Mouse (Mus musculus) lung, postnatal 10 days (tissue): Measurements from ENCODE around the gene Syt13.

ENCODE experiments used
- DNase-seq: peaks from one replicate; pipeline ENCODE4 v3.0.0; 2021

Gene Syt13

DNA sequence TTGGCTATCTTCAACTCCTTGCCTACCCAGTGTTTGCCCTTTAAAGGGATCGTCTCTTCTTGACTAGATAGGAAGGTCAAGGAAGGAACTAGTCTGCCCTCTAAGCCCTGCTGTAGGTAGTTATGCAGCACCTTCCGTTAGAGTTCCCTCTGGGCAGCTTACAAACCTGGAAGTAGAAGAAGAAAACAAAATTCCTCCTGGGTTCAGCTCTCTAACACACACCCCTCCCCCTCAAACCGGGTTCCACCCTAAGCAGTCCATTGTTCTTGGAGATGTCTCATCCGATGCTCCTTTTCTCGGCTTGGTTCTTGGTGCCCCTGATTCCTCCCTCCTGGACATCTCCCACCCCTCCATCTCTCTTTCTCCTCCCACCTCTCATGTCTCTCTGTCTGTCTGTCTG lies 14.8 kb downstream of the Syt13 start:
- DNase-seq: no peak

DNA sequence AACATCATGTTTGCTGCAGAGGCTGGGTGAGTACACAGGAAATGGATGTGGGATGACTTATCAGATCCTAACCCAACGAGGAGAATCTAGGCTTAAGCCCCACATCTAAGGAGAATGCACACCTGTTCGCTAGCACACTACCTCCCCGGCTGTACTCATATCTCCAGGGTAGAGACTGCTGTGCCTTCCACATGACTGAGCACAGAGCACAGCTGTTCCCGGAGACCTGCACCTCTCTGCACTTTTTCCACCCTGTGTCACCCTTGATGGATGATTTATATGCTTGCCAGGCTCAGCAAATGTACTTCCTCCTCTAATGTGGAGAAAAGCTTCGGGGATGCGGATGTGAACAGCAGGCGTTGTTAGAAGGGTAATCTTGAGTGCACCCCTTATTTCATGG lies 16.2 kb downstream of the Syt13 start:
- no peak for DNase-seq

DNA sequence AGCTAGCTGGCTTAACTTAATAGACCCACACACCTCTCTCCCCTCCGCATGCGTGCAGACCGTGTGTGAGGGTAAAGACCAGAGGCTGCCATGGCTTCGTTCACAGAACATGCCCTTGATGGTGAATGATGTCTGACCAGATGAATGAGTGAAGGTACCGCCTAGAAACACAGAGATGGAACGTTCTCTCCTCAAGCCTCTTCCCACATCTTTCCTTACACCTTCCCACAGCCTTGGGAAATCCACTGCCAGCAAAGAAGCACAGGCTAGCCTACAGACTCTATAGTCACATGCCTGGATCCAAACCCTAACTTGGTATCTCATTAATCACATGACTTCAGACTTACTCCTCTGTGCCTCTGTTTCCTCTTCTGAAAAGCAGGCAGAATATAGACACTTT lies 18.5 kb downstream of the Syt13 start:
- no peak for DNase-seq

DNA sequence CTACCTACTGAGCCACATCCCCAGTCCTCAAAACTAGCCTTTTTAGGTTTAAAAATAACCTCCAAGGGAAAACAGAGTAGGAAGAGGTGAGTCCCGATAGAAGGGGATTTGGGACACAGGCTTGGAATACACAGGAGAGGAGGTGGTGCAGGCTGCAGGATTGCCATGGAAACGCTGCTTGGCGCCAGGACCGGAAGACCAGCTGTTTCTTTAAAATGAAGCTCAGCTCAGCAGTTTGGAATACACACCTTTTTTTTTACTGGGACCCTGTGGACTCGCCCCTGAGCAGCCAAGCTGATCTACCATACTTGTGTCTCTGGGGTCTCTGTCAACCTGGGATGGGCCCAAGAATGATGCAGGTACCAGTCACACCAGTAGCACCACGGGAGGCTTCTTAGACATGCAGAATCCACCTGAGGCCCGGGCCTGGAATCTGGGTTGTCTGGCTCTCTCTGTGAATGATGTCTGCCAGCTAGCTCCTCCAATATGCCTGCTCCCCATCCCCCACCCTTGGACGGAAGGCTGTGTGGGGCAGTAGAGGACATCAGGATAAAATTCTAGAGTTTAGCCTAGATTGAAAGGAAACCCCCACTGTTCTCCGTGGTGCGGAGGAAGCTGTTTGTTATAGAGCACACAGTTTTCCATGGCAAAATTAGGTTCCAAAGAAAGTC lies 19.5 kb downstream of the Syt13 start:
- no peak for DNase-seq

DNA sequence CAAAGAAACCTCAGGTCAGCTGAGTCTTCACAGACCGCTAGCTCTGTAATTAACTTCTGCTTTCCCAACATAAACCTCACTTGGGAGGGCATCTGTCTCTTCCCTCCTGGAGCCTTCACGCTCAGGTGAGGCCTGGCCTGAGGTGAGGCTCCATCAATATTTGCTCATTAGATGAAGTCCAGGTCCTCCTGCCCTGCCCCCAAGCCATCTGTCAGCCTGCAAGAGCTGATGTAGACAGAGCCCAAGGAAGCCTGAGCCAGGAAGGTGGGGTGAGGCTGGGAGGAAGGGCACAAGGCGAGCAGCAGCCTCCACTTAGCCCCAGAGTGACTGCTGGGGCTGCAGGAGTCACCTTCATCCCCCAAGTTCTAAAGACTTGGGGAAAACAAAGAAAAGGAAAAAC lies 20.6 kb downstream of the Syt13 start:
- DNase-seq: no peak

DNA sequence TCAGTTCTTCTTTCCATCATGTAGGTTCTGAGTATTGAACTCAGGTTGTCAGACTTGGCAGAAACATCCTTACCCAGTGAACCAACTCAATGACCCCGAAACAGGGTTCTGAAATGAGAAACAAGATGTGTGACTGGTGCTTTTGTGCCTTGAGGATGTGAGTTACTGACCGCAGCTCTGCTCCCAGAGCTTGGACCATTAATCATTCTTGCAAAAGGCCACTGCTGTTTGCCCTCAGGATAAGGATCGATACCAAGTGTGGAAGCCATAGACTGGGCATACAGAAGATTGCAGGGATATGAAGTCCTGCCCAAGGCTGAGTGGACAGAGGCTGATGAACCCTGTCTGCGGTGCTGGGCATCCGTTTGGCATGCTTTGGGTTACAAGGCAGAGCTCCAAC lies 23.2 kb downstream of the Syt13 start:
- DNase-seq: no peak

DNA sequence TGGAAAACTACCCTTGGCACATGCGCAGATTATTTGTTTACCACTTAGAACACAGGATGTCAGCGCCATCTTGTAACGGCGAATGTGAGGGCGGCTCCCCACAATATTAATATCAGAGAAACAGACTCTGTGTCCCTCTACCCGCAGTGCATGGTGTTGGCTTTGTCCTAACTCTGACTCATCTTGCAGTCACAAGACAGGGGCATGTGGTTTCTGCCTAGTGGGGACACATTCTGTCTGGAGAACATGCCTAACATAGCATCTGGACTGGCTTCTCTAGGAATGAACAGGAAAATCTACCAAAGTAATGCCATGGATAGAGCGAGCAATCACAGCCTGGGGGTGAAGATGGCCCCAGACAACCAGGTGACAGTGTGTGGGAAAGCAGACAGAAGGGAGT lies 23.9 kb downstream of the Syt13 start:
- no peak for DNase-seq

DNA sequence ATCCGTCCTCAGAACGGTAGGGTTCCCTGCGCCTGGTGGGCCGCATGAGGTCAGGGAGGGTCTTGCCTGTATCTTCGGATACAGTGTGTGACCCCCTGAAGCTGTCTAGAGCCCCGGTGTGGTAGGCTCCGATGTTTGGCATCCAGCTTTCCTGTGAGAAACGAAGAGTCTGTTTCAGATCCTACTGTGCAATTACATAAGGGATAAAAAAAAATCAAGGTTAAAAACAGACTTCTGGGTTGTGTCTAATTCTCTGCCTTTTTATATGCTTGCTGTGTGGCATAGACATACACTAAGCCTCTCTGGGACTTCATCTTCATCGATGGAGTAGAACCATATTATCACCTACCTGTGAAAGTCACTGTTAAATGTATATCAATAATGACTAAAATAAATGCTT lies 26.1 kb downstream of the Syt13 start:
- no peak for DNase-seq

DNA sequence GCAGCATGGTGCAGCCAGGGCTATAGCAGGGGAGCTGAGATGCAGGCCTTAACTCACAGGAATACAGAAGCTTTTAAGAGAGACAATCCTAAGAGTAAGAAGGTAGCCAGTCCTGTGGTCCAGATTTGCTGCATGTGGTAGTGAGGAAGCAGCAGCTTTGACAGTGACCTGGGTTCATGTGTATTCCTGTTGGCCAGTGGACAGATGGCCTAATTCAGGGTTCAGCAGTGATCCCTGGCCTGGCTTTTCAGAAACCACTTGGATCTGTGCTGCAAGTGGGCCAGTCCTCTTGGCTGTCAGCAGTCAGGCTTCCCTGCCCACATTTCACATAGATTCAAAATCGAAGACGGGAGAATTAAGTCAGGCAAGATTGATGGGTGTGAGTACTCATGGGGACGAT lies 26.6 kb downstream of the Syt13 start:
- no peak for DNase-seq

DNA sequence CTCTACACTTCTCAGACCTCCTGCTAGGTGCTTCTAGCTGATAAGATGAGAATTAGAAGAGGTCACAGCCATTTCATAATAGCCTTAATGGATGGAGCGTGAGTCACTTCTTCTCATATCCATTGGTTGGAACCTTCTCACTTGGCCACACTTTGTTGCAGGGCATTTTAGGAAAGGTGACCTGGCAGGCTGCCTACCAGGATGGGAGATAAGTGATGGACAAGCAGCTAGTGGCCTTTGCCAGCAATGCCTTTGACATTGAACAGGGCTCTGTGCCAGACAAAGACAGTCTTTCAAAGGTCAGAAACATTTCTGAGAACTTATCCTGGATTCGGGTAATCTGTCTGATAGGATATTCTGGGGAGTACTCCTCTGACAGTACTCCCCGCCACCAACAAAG lies 28.5 kb downstream of the Syt13 start:
- DNase-seq: no peak

DNA sequence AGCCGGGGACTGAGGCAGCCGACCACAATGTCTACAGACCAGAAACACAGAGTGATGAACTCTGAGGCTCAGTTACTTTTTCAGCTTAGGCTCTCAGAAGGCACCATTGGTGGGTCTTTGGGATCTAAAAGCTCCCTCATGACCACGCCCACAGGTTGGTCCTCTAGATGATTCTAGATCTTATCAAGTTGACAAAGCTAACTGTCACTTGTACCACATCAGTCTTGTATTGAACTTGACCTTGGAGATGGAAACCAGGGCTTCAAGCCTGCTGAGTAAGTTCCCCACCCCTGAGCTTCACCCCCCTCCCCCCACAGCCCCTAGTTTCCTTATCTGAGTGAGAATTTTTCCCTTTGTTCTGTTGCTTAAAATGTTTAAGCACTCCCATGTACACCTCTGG lies 29.5 kb downstream of the Syt13 start:
- no peak for DNase-seq

DNA sequence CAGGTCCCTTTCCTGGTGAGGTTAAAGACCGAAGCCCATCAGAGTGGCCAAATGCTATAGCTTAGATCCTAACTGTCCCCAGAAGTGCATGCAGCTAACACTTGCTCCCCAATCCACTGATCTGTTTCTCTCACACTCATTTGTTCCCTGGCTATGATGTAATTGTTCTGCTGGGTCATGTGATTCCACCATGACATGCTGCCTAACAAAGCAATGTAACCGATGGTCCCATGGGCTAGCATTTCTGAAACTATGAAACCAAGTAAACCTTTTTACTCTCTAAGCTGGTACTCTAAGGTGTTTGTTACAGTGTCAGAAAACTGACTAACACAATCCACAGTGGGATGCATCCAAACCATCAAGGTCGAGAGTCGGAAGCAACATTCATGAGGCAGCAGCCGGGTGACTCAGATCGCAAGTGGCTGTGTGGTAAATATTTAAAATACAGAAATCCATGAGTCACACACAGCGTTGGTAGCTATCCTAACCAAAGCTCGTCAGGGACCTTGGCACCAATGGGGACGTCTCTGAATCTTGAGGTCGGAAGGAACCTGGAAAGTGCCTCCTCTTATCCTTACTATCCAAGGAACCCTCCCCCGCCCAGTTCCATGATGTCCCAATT lies 30.3 kb downstream of the Syt13 start:
- DNase-seq: no peak

DNA sequence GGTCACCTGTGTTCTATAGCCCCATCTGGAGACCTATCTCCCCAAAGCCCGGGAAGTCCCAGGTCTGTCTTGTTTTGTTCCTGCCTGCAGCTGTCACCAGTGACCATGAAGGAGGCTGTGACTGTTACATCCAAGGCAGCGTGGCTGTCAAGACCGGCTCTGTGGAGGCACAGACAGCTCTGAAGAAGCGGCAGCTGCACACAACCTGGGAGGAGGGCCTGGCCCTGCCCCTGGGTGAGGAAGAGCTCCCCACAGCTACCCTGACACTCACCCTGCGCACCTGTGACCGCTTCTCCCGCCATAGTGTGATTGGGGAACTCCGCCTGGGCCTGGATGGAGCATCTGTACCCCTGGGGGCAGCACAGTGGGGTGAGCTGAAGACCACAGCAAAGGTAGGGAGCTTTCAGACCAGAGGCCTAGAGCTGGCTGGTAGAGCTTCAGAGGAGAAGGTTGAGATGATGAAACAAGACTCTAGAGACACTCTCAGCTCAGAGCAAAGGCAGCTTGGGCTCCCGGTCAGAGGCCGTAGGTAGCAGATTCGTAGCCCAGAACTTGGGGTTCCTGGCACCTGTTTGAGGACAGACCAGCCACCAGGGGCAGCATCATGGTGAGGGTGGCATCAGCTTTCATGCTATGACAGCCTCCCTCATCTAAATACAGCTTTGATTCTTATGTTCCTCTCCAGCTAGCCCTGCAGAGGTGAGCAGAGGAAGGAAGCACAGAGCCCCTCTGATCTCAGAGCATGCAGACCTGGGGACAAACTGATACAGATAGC lies 31.1 kb downstream of the Syt13 start:
- no peak for DNase-seq

DNA sequence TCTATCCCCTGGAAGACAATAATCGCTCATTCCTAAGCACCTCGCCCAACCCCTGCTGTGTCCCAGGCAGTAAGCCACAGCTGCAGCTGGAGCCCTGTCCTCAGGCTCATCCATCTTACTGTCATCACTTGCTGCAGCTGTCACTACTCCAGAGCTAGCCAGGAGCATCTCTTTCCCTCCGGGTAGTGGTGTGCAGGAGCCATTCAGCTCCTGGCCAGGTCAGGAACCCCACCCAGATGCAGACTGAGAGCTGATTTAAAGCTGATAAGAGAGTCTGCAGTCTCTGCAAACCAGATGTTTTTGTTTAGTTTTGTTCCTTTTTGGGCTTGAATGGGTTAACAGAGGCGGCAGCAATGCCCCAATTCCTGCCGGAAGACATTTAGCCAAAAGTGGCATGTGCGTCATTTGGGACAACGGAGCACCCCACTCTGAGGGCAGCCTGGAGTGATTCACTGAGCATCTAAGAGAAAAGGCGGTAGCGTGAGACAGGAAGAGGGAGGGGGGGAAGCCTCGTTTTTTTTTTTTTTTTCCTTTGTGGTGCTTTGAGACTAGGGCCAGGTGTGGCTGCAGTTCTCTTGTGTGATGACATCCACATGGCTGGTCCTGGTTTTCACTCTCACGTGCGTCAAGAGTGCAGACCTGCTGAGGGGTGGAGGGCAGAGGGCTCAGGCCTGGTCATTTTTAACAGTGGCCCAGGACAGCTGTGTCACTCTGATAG lies 33.2 kb downstream of the Syt13 start:
- DNase-seq: peak; percentile 31

DNA sequence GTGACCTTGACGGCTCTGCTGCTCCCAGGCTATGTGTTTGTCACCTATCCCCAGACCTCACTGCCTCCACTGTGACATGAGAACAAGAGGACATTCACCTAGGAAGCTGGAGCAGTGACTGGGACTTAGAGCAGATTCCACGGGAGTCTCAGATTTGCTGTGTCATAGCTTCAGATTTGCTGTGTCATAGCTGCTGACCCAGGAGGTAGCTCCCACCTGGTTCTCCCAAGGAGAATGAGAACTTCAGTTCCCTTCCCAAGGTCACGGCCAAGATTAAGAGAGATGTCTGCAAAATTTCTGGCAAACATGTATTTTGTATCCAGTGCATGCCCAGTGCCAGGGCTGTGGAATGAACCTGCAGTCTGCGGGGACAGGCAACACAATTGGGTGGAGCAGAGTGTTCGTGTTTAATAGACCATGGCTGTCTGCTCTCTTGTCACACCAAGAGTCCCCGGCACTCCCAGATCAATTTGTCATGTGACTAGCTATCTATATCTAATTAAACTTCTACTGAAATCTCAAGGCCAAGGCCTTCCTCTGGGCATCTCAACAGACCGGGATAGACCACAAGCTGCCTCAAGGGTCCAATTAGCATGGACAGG lies 33.9 kb downstream of the Syt13 start:
- no peak for DNase-seq

DNA sequence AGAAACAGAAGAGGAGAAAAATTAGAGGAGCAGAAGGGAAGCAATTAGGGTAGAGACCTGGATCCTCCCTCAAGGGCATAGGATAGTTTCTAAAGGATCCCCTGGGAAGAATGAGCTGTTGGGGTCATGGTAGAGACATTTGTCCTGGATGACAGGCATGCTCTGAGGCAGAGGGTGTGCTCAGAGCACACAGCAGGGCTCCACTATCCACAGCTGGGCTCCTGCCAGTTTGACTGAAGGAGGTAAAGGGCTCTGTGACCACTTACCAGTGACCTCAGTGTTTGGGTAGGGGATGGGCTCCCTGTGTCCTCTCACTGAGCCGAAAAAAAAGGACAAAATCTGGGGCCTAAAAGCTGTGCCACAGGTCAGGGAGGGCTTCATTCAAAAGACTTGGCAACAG lies 34.6 kb downstream of the Syt13 start:
- no peak for DNase-seq

DNA sequence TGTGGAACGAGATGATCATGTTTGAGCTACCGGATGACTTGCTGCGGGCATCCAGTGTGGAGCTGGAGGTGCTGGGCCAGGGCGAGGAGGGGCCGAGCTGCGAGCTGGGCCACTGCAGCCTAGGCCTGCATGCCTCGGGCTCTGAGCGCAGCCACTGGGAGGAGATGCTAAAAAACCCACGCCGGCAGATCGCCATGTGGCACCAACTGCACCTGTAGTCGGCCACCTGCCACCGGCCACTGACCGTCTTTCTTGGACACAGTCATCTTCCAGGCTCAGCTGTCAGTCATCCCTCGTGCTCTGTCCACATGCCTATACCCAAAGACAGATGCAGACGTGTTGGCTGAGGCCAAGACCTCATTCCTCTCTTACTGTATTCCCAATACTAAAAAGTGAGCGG lies 38.6 kb downstream of the Syt13 start:
- no peak for DNase-seq

DNA sequence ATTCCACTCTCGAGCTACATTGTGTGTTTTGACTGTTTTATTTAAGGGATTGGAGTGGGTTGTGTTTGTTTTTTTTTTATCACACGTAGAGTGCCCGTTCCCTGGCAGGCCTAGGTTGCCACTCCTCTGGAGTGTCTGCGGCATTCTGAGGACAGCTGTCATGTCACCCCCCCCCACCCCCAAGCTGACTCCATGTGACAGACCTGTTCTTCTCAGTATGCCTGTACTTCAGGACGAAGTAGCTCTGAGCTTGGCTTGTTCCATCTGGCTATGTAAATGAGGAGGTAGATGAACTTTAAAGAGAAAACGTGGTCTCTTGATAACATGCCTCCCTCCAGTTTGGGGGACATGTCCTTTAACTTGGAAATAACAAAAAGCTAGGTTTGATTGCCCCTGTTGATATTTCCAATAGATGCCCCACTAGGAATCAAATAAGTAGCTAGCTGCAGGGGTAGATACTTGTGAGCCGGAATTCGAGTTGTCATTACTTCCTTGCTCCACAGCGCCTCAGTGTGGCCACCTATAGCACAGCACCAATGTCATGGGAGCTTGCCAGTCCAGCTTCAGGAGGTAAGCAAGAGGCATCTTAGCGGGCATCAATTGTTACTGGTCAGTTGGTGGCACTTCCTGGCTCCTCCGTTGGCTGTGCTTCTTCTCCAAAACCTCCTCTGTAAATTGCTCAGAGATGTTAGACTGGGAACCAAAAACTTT lies 39.7 kb downstream of the Syt13 start:
- peak; percentile 83 for DNase-seq

DNA sequence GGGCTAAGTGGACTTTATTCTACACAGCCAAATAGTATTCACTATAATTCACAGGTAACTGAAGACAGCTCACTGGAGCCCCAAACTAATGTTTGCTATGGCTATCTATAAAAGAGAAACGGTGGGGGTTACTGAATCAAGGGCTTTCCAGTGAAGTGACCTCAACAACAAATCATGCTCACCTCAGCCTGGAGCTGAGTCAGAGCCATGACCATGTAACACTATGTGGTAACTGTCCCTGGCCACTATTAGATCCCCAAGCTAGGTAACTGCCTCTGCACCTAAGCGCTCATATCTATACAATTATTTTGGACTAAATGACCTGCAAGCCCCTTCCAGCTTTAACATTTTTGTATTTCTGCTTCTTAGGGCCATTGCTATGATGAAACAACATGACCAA lies 42.0 kb downstream of the Syt13 start:
- DNase-seq: no peak

DNA sequence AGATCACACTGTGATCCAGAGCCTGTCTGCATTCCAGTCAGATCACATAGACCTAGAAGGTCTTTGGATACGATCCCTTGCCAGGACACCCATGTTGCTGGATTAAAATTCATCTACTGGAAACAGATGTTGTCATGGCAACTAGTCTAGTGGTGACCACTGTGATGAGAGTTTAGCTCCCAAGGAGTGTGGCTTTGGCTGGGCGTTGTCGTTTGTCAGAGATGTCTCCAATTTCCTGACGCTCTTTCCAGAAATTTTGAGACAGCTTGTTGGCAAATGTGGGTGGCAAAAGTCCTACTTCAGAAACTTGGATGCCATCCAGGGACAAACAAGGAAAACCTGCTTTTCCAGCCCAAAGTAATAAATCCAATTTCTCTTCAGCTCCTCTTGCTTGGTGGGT lies 43.7 kb downstream of the Syt13 start:
- peak; percentile 23 for DNase-seq

DNA sequence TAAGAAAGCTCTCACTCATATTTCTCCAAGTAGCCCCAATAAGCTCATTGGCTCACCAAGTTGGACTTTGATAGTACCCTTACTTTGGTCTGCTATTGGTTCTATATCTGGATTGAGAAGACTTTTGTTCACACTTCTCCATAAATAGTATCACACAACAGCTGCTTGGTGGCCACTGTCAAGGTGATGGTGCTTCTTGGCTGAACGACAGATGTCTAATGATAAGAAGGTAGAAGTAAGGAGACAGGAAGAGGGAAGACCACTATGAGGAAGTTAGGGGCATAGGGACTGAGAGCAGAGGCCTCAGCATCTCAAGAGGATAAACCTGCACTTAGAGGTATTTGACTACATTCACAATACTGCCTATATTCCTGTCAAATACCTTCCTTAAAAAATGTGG lies 49.4 kb downstream of the Syt13 start:
- DNase-seq: no peak

DNA sequence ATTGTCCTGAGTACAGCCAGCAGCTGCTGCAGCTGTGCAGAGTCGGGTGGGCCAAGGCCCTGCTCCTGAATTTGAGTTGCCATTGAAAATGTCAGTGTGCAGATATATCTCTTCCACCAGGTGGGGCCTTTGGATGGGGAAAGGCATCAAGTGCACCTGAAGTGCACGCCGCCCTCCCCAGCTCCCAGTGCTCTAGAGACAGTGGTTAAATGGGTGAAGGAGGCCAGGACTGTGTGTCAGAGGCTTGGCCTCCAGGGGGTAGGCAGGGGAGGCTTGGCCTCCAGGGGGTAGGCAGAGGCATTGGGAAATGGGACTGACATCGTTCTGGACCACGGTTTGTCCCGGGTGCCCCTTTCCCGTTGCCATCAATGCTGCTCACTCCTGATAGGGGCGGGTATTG lies 51.4 kb downstream of the Syt13 start:
- DNase-seq: no peak
